Mouse (Mus musculus) spleen, adult 2 months (tissue): ENCODE data around the gene Arhgef7.

Experiments
- CTCF ChIP-seq: fragments of 200-500 bp; IDR thresholded peaks from 2 replicates; pipeline ENCODE4 v1.5.1; 2011; ENCODE audit warnings: mild to moderate bottlenecking, inconsistent platforms; ENCODE audit not compliant: insufficient read depth, insufficient read length, insufficient replicate concordance; ENCODE audit errors: extremely low read depth
- POLR2A ChIP-seq: fragments of 200-500 bp; IDR thresholded peaks from 2 replicates; pipeline ENCODE4 v1.6.1; 2011; ENCODE audit warnings: low read depth, low read length, inconsistent platforms

DNA sequence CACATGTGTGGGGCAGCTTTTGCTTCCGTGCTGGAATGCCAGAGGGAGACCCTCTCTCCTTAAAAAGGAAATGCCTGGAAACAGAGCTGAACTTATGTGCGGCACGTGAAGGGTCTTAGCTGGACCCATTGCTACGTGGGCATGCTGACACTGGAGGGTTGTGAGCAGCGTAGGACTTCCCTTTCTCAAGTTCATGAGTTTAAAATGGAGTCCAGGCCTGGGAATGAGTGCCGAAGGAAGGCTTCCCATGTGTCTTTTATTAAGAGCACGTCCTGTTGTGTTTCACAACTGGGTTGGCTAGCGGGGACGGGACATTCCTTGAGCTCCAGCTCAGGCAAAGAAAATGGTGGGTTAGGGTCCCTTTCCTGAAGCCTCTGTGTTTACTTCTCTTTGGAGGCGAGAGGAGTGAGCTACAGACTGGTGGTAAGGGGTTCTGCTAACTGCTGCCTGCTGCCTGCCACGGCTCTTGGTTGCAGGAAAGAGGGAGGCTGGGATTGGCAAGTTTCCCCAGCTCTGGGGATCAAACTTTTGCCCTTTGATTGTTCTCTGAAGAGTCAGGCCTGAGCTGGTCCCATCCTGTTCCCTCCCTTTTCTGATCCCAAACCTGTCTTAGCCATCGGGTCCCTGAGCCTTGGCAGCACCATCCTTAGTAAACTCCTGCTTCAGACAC is 2.9 kb downstream of the Arhgef7 start:
- TF ChIP-seq POLR2A (no peak), CTCF (no peak)
